Mouse (Mus musculus): ENCODE measurements around the gene Ephb6.

Ephb6 gene

DNA sequence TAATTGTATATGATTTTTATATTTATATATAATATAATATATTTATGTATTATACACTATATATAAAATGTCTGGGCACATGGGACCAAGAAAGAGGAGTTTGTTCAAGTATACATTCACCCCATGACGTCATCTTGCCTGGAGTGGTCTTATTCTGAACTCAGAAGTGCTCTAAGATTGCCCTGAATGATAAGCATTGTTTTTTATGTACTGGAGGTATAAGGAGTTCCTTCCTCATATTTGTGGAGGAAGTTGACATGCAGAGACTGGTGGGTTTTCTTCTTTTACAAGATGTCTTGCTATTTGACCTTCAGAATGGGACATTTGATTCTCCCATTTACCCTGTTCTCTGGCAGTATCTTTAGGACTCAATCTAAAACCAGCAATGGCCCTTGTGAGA, 22.9 kb downstream of the Ephb6 start:
- no peak for DNase-seq

- no peak for DNase-seq
Measured at GRCm38 (mm10) chr6:41630791-41631190, 25.5 kb downstream of the Ephb6 start.

- DNase-seq: no peak
Measured at GRCm38 (mm10) chr6:41631549-41631948, 26.3 kb downstream of the Ephb6 start.

DNA sequence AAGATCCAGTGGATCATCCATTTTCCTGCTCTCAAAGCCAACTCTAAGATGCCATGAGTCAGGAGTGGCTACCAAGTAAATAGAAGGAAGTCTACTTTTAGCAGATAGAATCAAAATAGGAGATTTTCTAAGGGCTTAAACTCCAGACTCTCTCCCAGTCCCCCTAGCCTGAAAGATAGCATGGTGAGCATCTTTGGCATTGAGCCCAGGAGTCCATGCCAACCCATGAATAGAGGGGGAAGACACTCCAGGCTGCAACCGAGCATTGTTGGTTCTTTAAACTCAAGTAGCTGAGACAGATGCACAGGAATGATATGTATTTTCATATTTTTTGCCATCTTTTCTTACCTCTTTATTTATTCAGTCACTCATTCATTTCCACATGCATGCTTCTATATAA, 29.9 kb downstream of the Ephb6 start:
- no peak for DNase-seq

DNA sequence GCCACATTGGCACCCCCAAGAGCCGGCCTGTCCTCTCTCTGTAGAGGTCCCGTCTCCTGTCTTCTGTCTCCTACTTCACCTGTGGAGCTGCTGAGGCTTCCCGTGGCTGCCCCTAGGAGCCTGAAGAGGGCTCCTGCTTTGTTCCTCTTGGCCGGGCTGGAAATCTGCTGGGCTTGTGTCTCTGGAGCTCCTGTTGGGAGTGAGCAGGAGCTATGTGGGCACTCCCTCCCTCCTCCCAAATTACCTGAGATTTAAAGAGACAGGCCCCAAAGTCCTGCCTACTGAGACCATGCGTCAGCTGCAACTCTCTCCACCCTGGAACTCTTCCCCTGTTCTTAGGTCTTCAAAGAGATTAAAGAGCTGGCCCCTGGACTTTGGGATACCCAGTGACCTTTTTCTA, 30.9 kb downstream of the Ephb6 start, which contains the start of gene Trpv6:
Trpv6 (minus strand) TSS at position 228 of the 400 bp plus-strand sequence.
- no peak for DNase-seq

- DNase-seq: no peak
Measured at GRCm38 (mm10) chr6:41637393-41637792, 32.1 kb downstream of the Ephb6 start.

DNA sequence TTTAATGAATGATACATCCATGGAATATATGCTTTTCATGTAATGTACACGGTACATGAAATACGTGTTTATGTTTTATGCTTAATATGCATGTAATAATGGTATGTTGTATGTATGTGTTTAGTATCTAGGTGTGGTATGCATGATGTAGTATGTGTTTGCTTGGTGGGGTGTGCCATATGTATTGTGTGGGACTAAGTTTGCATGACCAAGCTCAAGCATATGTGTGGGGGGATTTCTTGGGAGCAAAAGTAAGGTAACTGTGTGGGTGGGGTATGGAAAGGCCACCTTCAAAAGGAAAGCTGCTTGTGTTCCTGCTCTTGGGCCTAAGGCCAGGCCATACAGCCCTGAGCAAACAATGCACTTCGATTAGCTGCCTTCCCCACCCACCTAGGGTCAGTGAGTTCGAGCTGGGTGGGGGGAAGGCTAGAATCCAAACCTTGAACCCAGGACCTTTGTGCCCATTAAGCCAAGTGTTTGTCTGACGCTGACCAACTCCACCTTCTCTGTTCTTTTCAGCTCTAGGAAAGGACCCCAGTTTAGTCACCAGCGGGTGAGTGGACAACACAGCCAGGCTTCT, 32.7 kb downstream of the Ephb6 start:
- DNase-seq: no peak

- DNase-seq: no peak
Measured at GRCm38 (mm10) chr6:41640449-41640848, 35.2 kb downstream of the Ephb6 start.

- no peak for DNase-seq
Measured at GRCm38 (mm10) chr6:41641173-41641866, 36.0 kb downstream of the Ephb6 start.

- no peak for DNase-seq
Measured at GRCm38 (mm10) chr6:41642765-41643164, 37.5 kb downstream of the Ephb6 start.

- no peak for DNase-seq
Measured at GRCm38 (mm10) chr6:41643227-41643626, 37.9 kb downstream of the Ephb6 start.

GRCm38 (mm10) chr6:41646220-41646619, 40.9 kb downstream of the Ephb6 start:
- no peak for DNase-seq

DNA sequence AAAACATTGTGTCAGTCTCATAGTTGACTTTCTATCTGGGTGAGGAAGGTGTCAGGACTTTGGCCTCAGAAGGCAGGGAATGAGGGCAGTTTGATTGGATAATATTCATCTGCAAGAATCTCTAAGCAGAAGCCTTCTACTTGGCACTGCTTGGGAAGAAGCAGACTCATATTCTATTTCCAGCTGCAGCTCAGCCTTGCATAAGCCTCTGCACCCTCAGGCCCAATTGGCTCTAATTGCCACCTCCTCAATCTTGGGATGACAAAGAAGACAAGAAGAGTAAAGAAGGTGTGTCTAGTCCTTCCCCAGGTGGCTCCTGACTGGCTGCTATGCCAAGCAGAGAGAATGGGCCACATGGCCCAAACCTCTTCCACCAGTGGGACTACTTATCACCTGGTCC, 41.4 kb downstream of the Ephb6 start:
- DNase-seq: no peak

- DNase-seq: no peak
Measured at GRCm38 (mm10) chr6:41653173-41653572, 47.9 kb downstream of the Ephb6 start.

GRCm38 (mm10) chr6:41654648-41655047, 49.4 kb downstream of the Ephb6 start:
- no peak for DNase-seq

GRCm38 (mm10) chr6:41658487-41658886, 53.2 kb downstream of the Ephb6 start:
- no peak for DNase-seq

DNA sequence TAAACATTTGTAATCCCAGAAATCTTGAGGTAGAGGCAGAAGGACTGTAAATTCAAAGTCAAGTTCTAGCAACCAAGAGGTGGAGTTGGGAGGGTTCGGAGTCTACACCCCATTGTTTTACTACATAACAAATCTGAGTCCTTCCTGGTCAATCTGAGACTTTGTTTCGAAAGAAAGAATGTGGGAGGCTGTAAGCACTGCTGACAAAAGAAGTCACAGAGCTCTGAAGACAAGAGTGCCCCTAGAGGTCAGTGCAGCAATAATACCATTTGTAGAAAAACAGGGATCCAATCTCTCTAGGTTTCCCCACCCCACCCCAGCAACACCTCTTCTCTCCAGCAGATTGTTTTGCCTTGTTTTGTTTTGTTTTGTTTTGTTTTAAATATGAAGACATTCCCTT, 57.0 kb downstream of the Ephb6 start:
- DNase-seq: no peak
